Mouse (Mus musculus) hindbrain, embryonic 15.5 days (tissue): ENCODE results near the gene Gm20821. TPM values are rescaled to one million over a fixed set of nuclear protein-coding genes. Genes with fewer than 3 reads are reported as not detected.
"Not testable (repeated sequence)": the region's sequence is repeated elsewhere in the genome, so short reads cannot be mapped to it uniquely, and the experiment has no call there.

Experiments
- ATAC-seq: fragments of 200-750 bp; cut with Nextera tagmentation; 2 replicates; pipeline ENCODE4 v1.8.0; 2017; ENCODE audit warnings: low read depth, moderate number of reproducible peaks, moderate TSS enrichment; ENCODE audit not compliant: low FRiP score
- H3K27ac ChIP-seq: fragments of 300-500 bp; sonication (generic); replicated peaks from 2 replicates; pipeline ENCODE4 v1.5.1; 2015; ENCODE audit warnings: mild to moderate bottlenecking, inconsistent platforms
- H3K27me3 ChIP-seq: fragments of 300-500 bp; sonication (generic); 2 replicates; pipeline ENCODE4 v1.6.1; 2015; ENCODE audit warnings: control low read depth, inconsistent platforms
- H3K36me3 ChIP-seq: fragments of 300-500 bp; sonication (generic); 2 replicates; pipeline ENCODE4 v1.6.1; 2015; ENCODE audit warnings: control low read depth, inconsistent platforms
- H3K4me1 ChIP-seq: fragments of 300-500 bp; sonication (generic); replicated peaks from 2 replicates; pipeline ENCODE4 v1.6.1; 2015; ENCODE audit warnings: control low read depth, inconsistent platforms
- H3K4me2 ChIP-seq: fragments of 300-500 bp; sonication (generic); 2 replicates; pipeline ENCODE4 v1.6.1; 2015; ENCODE audit warnings: moderate library complexity, mild to moderate bottlenecking, inconsistent platforms
- H3K4me3 ChIP-seq: fragments of 300-500 bp; sonication (generic); 2 replicates; pipeline ENCODE4 v1.5.1; 2015; ENCODE audit warnings: mild to moderate bottlenecking, inconsistent platforms
- H3K9ac ChIP-seq: fragments of 300-500 bp; sonication (generic); 2 replicates; pipeline ENCODE4 v1.6.1; 2015; ENCODE audit warnings: inconsistent platforms
- H3K9me3 ChIP-seq: fragments of 300-500 bp; sonication (generic); 2 replicates; pipeline ENCODE4 v1.6.1; 2016; ENCODE audit warnings: control low read depth, inconsistent platforms
- WGBS: fragments of 180-500 bp; shearing (Covaris S2); methylation state at CpG from one replicate; pipeline ENCODE4 v1.1.7; 2015; 5-methylcytosine and 5-hydroxymethylcytosine counted together
- polyA plus RNA-seq: library from polyadenylated mRNA; unstranded; fragments of >200 nt; fragmentation: Nextera tagmentation; extraction: Ambion mirVana; gene quantifications from 2 replicates; pipeline ENCODE4 v1.2.1, GENCODE M21; 2015

Gene Gm20821
- polyA plus RNA-seq, result not detected in 2 replicates

GRCm38 (mm10) chrY:9781504-9781903 is at the start of gene Gm20821:
Gene Gm20821 (plus strand): TSS chrY:9781804.
- H3K4me1 ChIP-seq, ATAC-seq: not testable (repeated sequence)
- WGBS, result 43% methylated on average over 2 of the region's 2 CpGs

More at GRCm38 (mm10) chrY:9781504-9781903, at the start of gene Gm20821:
- not testable (repeated sequence) for H3K4me2 ChIP-seq, H3K27ac ChIP-seq, H3K9me3 ChIP-seq, H3K36me3 ChIP-seq, H3K4me3 ChIP-seq, H3K27me3 ChIP-seq, H3K9ac ChIP-seq
